Mouse (Mus musculus) left cerebral cortex, adult 2 months (tissue): ENCODE measurements around the gene Fam149a. TPM values are rescaled to one million over a fixed set of nuclear protein-coding genes. Genes with fewer than 3 reads are reported as not detected.

Experiments used
- DNase-seq, 2 experiments: peaks; one replicate each; pipeline ENCODE4 v3.0.0; 2021 to 2022; ENCODE audit warnings: low spot score in 2 of 2, mixed read lengths in 1 of 2; ENCODE audit errors: extremely low spot score in 1 of 2
- H3K27ac ChIP-seq: fragments of 200-600 bp; 2 replicates; pipeline ENCODE4 v1.8.1; 2022
- H3K4me3 ChIP-seq: fragments of 200-600 bp; 2 replicates; pipeline ENCODE4 v1.8.1; 2022
- CTCF ChIP-seq: fragments of 200-600 bp; IDR thresholded peaks from 2 replicates; pipeline ENCODE4 v1.8.1; 2022; ENCODE audit warnings: antibody characterized with exemption, mild to moderate bottlenecking, moderate library complexity
- intact Hi-C: fragments of 180-260 bp; cut with DNase I; formaldehyde crosslinking; loops from one replicate; pipeline ENCODE4 v1.15.1; 2025
- total RNA-seq, 2 experiments: library from RNA; stranded (reverse); gene quantifications; 2 replicates each; pipeline ENCODE4 v1.2.3; 2021

The Fam149a gene
- total RNA-seq, 2 experiments from 2014 or later, result 25.7 to 26.0 TPM

DNA sequence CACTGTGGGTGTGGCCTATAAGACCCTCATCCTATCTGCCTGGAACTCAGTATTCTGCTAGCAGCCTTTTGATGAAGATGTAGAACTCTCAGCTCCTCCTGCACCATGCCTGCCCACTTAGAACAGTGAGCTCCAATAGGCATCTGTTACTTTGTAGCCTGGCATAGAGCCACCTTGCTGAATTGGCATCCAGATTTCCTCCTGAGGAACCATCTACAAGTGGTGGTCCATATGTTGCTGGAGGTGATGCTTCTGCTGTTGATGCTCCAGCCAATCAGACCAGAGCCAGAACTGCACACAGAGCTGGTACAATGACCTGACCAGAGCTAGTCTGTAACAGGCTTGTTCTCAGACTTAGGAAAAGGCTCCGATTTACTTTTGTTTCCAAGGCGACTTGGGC, 90.3 kb downstream of the Fam149a start:
- intact Hi-C loops, result no loop called here
- Histone ChIP-seq H3K27ac (no peak overlapping the region), H3K4me3 (no peak overlapping the region)
- DNase-seq, result no peak
- TF ChIP-seq CTCF, result no peak

Other genes starting within 250 kb of the Fam149a start
- gene F11, start 120.3 kb downstream of the Fam149a start, total RNA-seq, result not detected
- gene Klkb1, start 87.4 kb downstream of the Fam149a start, total RNA-seq, result not detected
- gene Gm45753, start 73.8 kb downstream of the Fam149a start, total RNA-seq, result not detected
- 1 to 10 TPM; 5.5 to 6.5 TPM for gene Cyp4v3, start 49.1 kb downstream of the Fam149a start, total RNA-seq
- 1 to 10 TPM; 8.7 to 8.8 TPM for gene Tlr3, start 28.8 kb upstream of the Fam149a start, total RNA-seq
- 100 to 1,000 TPM; 370 to 377 TPM for gene Sorbs2, start 125.5 kb upstream of the Fam149a start, total RNA-seq